Mouse (Mus musculus) hindbrain, postnatal 0 days (tissue): ENCODE measurements at regions not wholly inside any gene's neighbourhood (a gene's known extent, or its start where the extent isn't known, plus 50 kb on each side); places are given as distances from the start of the nearest gene placed in this dataset.
A peak's percentile ranks its signal among the peaks of the same experiment; 100 is the strongest.

ENCODE experiments used
- ATAC-seq: fragments of 200-750 bp; cut with Nextera tagmentation; 2 replicates; pipeline ENCODE4 v1.8.0; 2017; ENCODE audit warnings: mild to moderate bottlenecking, moderate TSS enrichment, moderate library complexity
- DNase-seq: peaks from one replicate; pipeline ENCODE4 v3.0.0-alpha.2; 2015; ENCODE audit warnings: low spot score
- H3K27ac ChIP-seq: fragments of 300-500 bp; sonication (generic); 2 replicates; pipeline ENCODE4 v1.5.1; 2014; ENCODE audit warnings: mild to moderate bottlenecking
- H3K27me3 ChIP-seq: fragments of 300-500 bp; sonication (generic); 2 replicates; pipeline ENCODE4 v1.6.1; 2014; ENCODE audit warnings: low read length, mixed read lengths; ENCODE audit not compliant: insufficient read depth
- H3K36me3 ChIP-seq: fragments of 300-500 bp; sonication (generic); 2 replicates; pipeline ENCODE4 v1.6.1; 2014; ENCODE audit warnings: low read length, mixed read lengths; ENCODE audit not compliant: insufficient read depth
- H3K4me1 ChIP-seq: fragments of 300-500 bp; sonication (generic); 2 replicates; pipeline ENCODE4 v1.6.1; 2014; ENCODE audit warnings: antibody characterized with exemption, low read length, mixed read lengths; ENCODE audit not compliant: insufficient read depth
- H3K4me2 ChIP-seq: fragments of 300-500 bp; sonication (generic); 2 replicates; pipeline ENCODE4 v1.6.1; 2014; ENCODE audit warnings: low read depth, mild to moderate bottlenecking, low read length, moderate library complexity, mixed read lengths
- H3K4me3 ChIP-seq: fragments of 300-500 bp; sonication (generic); 2 replicates; pipeline ENCODE4 v1.5.1; 2014; ENCODE audit warnings: low read length
- H3K9ac ChIP-seq: fragments of 300-500 bp; sonication (generic); replicated peaks from 2 replicates; pipeline ENCODE4 v1.6.1; 2014; ENCODE audit warnings: mild to moderate bottlenecking, low read length, moderate library complexity, mixed read lengths
- H3K9me3 ChIP-seq: fragments of 300-500 bp; sonication (generic); 2 replicates; pipeline ENCODE4 v1.6.1; 2016; ENCODE audit warnings: low read length, mixed read lengths
- CTCF ChIP-seq: IDR thresholded peaks from 2 replicates; pipeline ENCODE4 v1.5.1; 2016; ENCODE audit warnings: antibody characterized with exemption, control low read depth, low read depth
- WGBS: fragments of 180-500 bp; shearing (Covaris S2); extraction: QIAGEN DNeasy Blood & Tissue Kit; methylation state at CpG from one replicate; pipeline ENCODE4 v1.1.7; 2014; 5-methylcytosine and 5-hydroxymethylcytosine counted together

DNA sequence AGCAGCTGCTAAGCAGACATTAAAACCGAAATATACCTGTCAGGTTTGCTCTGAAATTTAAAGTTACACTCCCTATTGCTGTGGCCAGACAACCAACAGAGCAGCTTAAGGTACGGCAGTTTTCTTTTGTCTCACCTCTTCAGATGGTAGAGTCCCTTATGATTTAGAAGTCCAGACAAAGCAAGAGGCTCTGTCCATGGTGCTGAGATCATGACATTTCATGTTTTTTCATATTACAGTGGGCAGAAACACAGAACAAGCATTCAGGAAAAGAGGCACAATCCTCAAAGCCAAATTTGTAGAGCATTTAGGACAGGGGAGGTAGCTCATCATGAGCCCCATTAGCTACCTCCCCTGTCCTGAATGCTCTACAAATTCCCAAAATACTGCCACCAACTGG, 620.0 kb downstream of the Dnah5 start:
- ATAC-seq, result no peak
- no peak for DNase-seq
- H3K27me3 ChIP-seq, result no peaks in the 10 kb centered on the region
- whole genome bisulfite sequencing, result 68% methylated on average over 2 of the region's 2 CpGs
- no peaks in the 10 kb centered on the region for H3K4me1 ChIP-seq
- H3K27ac ChIP-seq, result no peak overlapping the region
- no peaks in the 10 kb centered on the region for H3K9me3 ChIP-seq
- TF ChIP-seq CTCF, result no peak
- no peaks in the 10 kb centered on the region for H3K36me3 ChIP-seq
- H3K4me3 ChIP-seq, result no peak overlapping the region
- H3K9ac ChIP-seq, result no peak overlapping the region
- H3K4me2 ChIP-seq, result no peak overlapping the region

GRCm38 (mm10) chr15:28834831-28835230, 631.3 kb downstream of the Dnah5 start:
- H3K27ac ChIP-seq, result no peak overlapping the region
- H3K4me3 ChIP-seq, result no peak overlapping the region
- WGBS, result 60% methylated on average over 4 of the region's 4 CpGs
- no peaks in the 10 kb centered on the region for H3K36me3 ChIP-seq
- no peak for TF ChIP-seq CTCF
- no peaks in the 10 kb centered on the region for H3K9me3 ChIP-seq
- no peak for ATAC-seq
- H3K27me3 ChIP-seq, result no peaks in the 10 kb centered on the region
- peak; percentile 50 for DNase-seq
- no peaks in the 10 kb centered on the region for H3K4me1 ChIP-seq
- no peak overlapping the region for H3K9ac ChIP-seq
- H3K4me2 ChIP-seq, result no peak overlapping the region

GRCm38 (mm10) chr15:28840322-28840721, 636.8 kb downstream of the Dnah5 start:
- Histone ChIP-seq H3K4me1 (no peaks in the 10 kb centered on the region), H3K27me3 (no peaks in the 10 kb centered on the region), H3K9me3 (no peaks in the 10 kb centered on the region), H3K9ac (no peak overlapping the region), H3K4me2 (no peak overlapping the region), H3K27ac (no peak overlapping the region), H3K4me3 (no peak overlapping the region), H3K36me3 (no peaks in the 10 kb centered on the region)
- DNase-seq (no peak), ATAC-seq (no peak)
- no peak for TF ChIP-seq CTCF
- 86% methylated on average over 1 of the region's 1 CpGs for WGBS

DNA sequence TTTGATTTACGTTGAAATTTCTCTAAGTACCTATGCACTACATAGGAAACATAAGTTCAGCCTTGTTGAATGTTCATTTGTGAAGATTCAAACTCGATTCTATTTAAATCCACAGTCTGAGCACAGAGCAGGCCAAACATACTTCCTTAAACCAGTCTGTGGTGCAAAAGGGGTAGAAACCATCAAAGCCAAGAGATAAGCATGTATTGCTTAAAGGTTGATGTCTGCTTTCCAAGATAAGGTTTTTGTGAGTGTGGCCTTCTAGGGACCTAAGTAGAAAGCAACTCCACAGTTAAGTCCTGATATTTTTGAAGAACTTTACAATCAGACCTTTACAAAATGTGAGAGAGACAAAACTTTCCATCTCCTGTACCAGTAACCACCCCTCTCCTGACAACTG, 652.9 kb downstream of the Dnah5 start:
- Histone ChIP-seq H3K36me3 (no peaks in the 10 kb centered on the region), H3K9ac (no peak overlapping the region)
- WGBS, result 87% methylated on average over 2 of the region's 2 CpGs

DNA sequence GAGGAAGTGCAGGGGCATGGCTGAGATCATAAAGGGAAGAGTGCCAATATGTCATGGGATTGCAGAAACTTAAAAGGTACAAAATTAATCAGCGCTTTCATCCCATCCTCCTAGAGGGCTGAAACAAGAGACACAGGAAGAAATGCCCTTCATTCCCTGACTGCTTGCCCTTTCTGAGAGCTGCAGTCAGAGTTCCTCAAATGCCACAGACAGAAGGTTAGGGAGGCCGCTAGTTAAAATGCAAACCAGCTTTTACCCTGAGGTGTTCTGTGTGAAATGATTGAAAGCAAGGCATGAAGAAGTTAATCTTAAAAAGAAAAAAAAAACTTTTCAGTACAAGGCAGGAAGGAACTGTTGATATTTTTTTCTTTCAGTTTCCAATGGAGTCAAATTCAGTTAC, 654.6 kb downstream of the Dnah5 start:
- no peak overlapping the region for H3K27ac ChIP-seq
- DNase-seq, result no peak
- no peak for TF ChIP-seq CTCF
- no peaks in the 10 kb centered on the region for H3K36me3 ChIP-seq
- no peaks in the 10 kb centered on the region for H3K4me1 ChIP-seq
- H3K4me2 ChIP-seq, result no peak overlapping the region
- H3K27me3 ChIP-seq, result no peaks in the 10 kb centered on the region
- no peak overlapping the region for H3K4me3 ChIP-seq
- no peak for ATAC-seq
- H3K9me3 ChIP-seq, result no peaks in the 10 kb centered on the region
- H3K9ac ChIP-seq, result no peak overlapping the region
- 86% methylated on average over 2 of the region's 2 CpGs for WGBS

More for the DNA sequence above, 652.9 kb downstream of the Dnah5 start:
- H3K27ac ChIP-seq, result no peak overlapping the region
- no peaks in the 10 kb centered on the region for H3K9me3 ChIP-seq
- no peak for TF ChIP-seq CTCF
- H3K27me3 ChIP-seq, result no peaks in the 10 kb centered on the region
- H3K4me2 ChIP-seq, result no peak overlapping the region
- H3K4me3 ChIP-seq, result no peak overlapping the region
- no peaks in the 10 kb centered on the region for H3K4me1 ChIP-seq
- ATAC-seq (no peak), DNase-seq (no peak)

DNA sequence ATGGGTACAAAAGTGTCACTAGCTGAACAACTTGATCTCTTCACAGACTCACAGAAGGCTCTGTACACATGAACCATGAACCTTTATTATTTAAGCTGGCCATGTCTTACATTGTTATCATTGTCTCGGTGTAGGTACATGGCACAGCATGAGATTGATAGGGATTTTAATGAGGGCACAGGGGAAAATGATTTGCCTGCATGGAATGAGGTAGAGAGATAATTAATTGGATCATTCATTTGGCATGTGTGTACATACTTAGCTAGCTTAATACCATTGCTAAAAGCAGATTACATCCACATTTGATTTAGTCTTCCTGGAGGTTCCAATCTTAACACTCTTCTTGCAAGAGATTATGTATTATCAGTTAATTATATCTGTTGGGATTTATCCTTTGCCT, 660.5 kb downstream of the Dnah5 start:
- ATAC-seq (no peak), DNase-seq (no peak)
- Histone ChIP-seq H3K27ac (no peak overlapping the region), H3K4me3 (no peak overlapping the region), H3K4me1 (no peaks in the 10 kb centered on the region), H3K4me2 (no peak overlapping the region), H3K36me3 (no peaks in the 10 kb centered on the region), H3K9me3 (no peaks in the 10 kb centered on the region), H3K9ac (no peak overlapping the region), H3K27me3 (no peaks in the 10 kb centered on the region)
- WGBS, result 22% methylated on average over 1 of the region's 1 CpGs
- no peak for TF ChIP-seq CTCF

DNA sequence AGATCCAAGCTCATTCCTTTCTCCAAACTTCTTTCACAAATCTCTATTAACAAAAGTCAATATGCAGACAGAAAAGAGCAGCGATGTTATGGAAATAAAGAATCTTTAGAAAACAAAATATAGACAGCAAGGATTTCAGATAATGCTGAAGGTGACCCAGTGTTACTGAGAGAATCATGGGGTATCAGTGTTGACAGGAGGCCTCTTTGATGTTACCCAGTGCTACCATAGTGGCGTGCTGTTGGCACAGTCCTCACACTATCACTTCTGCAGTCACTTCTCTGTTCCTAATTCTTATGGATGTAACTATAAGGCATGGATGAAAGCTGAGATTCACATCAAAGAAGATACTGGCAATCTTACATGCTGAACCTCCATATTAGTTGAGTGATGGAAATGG, 661.4 kb downstream of the Dnah5 start:
- 88% methylated on average over 2 of the region's 2 CpGs for WGBS
- H3K9me3 ChIP-seq, result no peaks in the 10 kb centered on the region
- H3K4me1 ChIP-seq, result no peaks in the 10 kb centered on the region
- no peaks in the 10 kb centered on the region for H3K36me3 ChIP-seq
- no peaks in the 10 kb centered on the region for H3K27me3 ChIP-seq
- no peak overlapping the region for H3K4me2 ChIP-seq
- H3K4me3 ChIP-seq, result no peak overlapping the region
- ATAC-seq (no peak), DNase-seq (no peak)
- TF ChIP-seq CTCF, result no peak
- no peak overlapping the region for H3K27ac ChIP-seq
- no peak overlapping the region for H3K9ac ChIP-seq
